Mouse (Mus musculus) granulocyte monocyte progenitor cell, adult 5-6 weeks (primary cell): ENCODE measurements at regions not wholly inside any gene's neighbourhood (a gene's known extent, or its start where the extent isn't known, plus 50 kb on each side); places are given as distances from the start of the nearest gene placed in this dataset.
A peak's percentile ranks its signal among the peaks of the same experiment; 100 is the strongest.

Experiments used
- ATAC-seq: replicated peaks from 2 replicates; pipeline ENCODE4 v1.8.0; 2016; ENCODE audit warnings: mild to moderate bottlenecking, moderate TSS enrichment, inconsistent platforms; ENCODE audit not compliant: poor library complexity, severe bottlenecking

DNA sequence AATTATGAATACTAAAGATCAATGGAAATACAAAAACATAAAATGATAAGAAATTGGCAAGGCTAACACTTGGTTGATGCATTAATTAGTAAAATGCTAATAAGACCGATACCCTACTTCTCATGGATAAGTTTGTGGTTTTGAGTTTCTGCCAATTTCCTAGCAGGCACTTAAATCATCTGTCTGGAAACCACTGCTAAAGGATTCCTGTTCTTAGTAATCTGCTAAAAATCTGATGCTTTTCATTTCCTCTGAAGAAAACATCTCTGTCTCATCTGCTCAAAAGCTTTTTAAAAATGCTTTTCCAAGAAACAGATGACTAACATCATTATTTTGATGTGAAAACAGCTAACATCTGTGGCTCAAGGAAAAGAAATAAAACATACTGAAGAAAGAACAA, 321.4 kb upstream of the Pcdh7 start:
- ATAC-seq = no peak

DNA sequence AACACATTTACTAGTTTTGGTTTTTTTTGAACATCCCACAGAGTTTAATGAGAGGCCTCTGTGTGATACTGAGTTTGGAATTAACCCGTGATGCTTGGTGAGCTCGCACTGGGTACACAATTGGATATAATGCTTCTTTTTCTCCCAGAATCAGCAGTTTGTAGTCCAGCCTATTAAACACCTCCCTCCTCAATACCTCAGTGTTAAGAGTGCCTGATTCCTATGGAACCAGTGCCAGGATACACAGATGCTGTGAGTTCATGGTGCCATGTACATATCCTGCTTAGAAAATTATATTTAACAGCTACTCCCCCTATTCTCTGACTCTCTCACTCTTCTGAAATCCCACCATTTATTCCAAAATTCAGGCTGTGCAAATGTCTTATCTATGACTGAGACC, 299.6 kb upstream of the Pcdh7 start:
- ATAC-seq = no peak

DNA sequence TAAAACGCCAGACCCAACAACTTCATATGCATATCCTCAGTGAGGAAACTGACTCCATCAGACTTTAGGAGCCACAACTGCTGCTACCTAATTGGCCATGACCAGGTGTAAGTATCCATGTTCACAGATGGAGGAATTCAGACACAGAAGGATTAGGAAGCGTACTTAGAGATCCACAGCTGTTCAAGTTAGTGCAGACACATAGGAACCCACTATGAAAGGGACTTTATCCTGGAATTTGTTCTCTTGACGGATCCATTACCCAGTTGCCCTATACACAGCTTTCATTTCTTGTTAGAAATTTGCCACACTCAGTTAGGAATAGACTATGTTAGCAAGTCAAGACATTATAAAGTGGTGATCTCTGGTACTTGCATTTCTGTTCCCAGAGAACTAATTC, 266.7 kb upstream of the Pcdh7 start:
- ATAC-seq = no peak

DNA sequence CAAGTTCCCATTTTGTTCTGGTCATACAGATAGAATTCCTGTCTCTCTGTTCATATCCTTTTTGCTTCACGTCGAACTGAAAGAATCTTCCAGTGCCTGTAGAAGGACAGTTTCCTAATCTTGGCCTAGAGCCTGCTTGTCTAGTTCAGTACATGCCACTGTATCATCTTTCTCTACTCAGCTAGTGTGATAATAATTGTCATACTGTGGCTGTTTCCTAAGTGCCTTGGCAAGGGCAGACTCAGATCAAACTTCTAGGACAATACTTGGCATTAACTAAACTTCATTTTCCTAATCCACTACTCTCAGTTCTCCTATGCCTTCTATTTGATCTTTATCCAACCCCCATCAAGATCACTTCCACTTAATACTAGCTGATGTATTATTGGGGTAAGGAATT, 266.3 kb upstream of the Pcdh7 start:
- ATAC-seq = no peak

DNA sequence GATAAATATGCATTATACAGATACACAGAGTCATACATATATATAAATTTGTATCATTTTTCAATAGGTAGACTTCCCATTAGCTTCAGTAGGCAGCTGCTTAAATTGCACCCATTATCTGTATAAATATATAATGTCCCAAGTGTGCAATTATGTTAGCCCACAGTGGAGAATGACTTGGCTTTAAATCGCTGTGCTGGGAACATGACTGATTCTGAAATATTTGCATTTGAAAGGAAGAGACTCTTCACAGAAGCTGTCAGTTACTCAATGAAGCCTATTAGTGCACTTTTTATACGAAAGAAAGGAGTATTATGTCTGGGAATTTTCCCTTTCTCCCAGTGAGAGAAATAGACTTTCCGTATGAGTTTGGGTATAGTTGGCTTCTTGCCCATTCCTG, 242.8 kb upstream of the Pcdh7 start:
- no peak for ATAC-seq

DNA sequence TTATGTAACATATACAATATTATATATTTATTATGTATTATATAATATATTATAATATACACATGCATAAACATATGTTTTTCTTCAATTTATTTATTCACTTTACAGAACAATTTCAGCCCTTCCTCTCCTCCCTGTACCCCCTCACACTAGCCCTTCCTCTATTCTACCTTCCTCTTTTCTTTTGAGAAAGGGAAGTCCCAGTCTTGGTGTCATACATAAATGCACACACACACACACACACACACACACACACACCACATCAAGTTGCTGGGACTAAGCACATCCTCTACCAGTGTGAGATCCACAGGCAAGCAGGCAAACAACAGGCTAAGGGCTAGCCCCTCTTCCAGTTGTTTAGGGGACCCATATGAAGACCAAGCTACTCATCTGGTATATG, 239.9 kb upstream of the Pcdh7 start:
- ATAC-seq = peak; percentile 48
